Mouse (Mus musculus): ENCODE data around the gene Lhpp.

DNA sequence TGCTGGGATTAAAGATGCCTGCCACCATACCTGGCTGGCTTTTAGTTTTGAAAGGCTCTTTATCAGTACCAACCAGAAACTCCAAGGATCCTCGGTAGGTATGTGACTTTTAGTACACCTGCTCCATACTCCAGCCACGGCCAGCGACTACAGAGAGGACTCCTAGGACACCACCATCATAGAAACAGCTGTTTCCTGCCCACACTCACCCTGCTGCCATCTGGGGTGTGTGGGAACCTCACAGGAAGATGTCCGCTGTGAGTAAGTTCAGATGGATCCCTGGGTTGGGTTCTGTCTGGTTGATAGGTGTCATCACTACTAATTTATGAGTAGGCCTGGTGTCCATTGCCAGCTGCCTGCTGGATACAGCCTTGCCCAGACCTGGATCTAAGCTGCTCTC, 88.3 kb downstream of the Lhpp start:
- TF ChIP-seq TAL1 (conservative IDR thresholded peaks at IDR 0.05; ENCODE audit: low read depth, low read length) (no peak), GATA1 (IDR thresholded peaks at IDR 0.05; ENCODE audit: borderline replicate concordance, low read length) (no peak), CTCF (IDR thresholded peaks at IDR 0.05; ENCODE audit: low read depth, low read length) (no peak), POLR2AphosphoS5 (IDR thresholded peaks at IDR 0.05; ENCODE audit: insufficient replicate concordance, low read depth, low read length) (no peak), GATA2 (IDR thresholded peaks at IDR 0.05; ENCODE audit: borderline replicate concordance, low read depth, low read length) (no peak)

Data from G1E (cell line).